Mouse (Mus musculus): Measurements from ENCODE around the gene Tmem39a. TPM values are rescaled to one million over a fixed set of nuclear protein-coding genes. Genes with fewer than 3 reads are reported as not detected.

Gene Tmem39a
- polyA plus RNA-seq, 1 experiment: 63.0 TPM

DNA sequence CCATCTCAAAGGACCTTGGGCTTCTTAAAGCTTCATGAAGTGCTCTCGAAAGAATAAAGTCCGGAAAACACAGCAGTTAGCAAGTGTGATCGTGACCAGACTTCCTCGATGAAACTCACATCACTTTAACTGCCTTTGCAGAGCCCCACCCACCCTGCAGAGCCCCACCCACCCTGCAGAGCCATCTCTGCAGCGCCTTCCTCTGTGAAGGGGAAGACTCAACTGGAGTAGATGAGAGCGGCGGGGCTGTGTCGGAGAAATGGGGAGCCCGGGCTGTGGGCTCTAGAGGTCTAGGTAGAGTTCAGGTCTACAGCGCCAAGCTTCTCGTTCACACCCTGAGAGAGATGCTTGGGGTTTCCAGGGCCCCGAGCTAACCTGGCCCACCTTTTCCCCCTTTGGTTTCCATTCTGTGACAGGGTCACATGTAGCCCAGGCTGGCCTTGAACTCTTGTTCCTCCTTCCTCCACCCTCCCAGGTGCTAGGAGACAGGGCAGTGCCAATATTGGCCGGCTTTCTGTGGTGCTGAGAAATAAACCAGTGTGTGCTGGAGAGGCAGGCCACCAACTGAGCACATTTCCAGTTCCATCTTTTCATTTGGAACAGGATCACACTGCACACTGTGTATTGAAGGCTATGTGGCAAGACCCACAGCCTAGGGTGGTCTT, 19.6 kb upstream of the Tmem39a start:
- no peak for DNase-seq
- H3K27ac ChIP-seq (ENCODE audit: insufficient read depth, low read length): no peak overlapping the region
- no peaks in the 10 kb centered on the region for H3K4me1 ChIP-seq (ENCODE audit: control insufficient read depth, insufficient read depth, low read length)
- H3K27me3 ChIP-seq (ENCODE audit: control insufficient read depth, insufficient read depth, low read length): no peaks in the 10 kb centered on the region
- H3K4me3 ChIP-seq (replicated peaks; ENCODE audit: insufficient read depth, low read depth, low read length): no peak overlapping the region
- 87% methylated on average over 13 of the region's 13 CpGs for WGBS
- no peak for TF ChIP-seq POLR2A (IDR thresholded peaks at IDR 0.05; ENCODE audit: borderline replicate concordance, insufficient read depth, low read length)
- no peak for TF ChIP-seq CTCF (IDR thresholded peaks at IDR 0.05; ENCODE audit: borderline replicate concordance, insufficient read depth, low read depth, low read length)

DNA sequence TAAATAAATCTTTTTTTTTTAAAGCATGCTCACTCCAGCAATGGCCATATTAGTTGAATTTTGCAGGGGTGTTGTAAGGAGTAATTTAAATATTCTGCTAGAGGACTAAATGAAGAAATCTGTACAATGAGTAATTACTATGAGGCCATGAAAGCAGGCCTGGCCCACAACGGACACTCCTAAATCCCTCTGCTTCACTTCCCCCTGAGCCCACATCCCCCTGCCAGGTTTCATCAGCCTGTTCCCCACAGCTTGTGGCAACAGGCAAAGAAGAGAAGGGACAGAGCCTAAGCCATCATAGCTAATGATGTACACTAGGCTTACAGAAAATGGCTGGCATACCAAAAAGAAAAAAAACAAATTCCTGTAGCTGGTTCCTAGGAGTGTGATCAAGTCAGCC, 10.5 kb upstream of the Tmem39a start:
- Histone ChIP-seq H3K4me1 (ENCODE audit: control insufficient read depth, insufficient read depth, low read length) (peaks cover 6% of the 10 kb centered on the region; the same call in 1 of the 2 replicates), H3K27me3 (ENCODE audit: control insufficient read depth, insufficient read depth, low read length) (no peaks in the 10 kb centered on the region), H3K4me3 (replicated peaks; ENCODE audit: insufficient read depth, low read depth, low read length) (no peak overlapping the region), H3K27ac (ENCODE audit: insufficient read depth, low read length) (no peak overlapping the region)
- DNase-seq: no peak
- TF ChIP-seq POLR2A (IDR thresholded peaks at IDR 0.05; ENCODE audit: borderline replicate concordance, insufficient read depth, low read length): no peak
- TF ChIP-seq CTCF (IDR thresholded peaks at IDR 0.05; ENCODE audit: borderline replicate concordance, insufficient read depth, low read depth, low read length): no peak
- 81% methylated on average over 1 of the region's 1 CpGs for WGBS

DNA sequence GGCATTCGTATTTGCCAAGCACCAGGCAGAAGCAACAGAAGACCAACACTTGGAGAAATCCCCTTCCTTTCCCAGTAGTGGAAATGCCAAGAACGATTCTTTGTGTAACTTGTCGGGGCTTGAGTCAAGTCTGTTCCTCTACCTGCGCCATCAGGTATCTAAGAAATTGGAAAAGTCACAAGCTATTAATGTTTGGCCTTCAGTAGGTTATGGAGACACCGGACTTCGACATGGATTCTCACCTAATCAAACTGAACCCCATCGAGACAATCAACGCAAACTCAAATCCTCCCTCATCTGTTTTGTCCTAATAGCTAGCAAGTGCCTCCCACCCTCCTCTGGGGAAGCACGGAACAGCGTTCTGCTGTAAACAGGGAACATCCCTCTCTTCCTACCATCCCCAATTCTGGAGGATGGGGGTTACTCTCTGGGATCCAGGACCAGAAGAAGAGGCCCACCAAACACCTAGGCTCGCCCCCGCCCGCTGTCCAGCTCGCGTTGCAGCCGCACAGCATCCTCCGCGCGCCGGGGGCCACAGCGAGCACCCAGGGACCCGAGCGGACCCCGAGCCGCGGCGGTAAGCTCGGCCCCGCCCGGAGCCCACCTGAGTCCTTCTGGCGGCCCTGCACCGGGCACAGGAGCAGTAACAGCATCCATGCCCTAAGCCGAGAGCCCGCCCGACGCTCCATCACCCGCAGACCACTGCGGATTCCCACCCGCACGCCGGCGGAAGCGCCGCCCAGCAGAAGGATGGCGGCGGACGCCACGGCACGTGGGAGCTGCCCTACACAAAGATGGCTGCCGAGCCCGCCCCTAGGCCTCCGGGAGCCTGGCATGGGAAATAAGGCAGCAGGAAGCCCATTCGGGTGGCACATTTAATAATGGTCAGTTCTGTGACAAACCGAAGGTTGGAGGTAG, 8.8 kb upstream of the Tmem39a start, which contains the start of gene Poglut1:
TSS of gene Poglut1 (minus strand) at position 780 of the 918 bp plus-strand sequence.
- peak within 1 kb of the TSS; percentile 50 for H3K27ac ChIP-seq (ENCODE audit: insufficient read depth, low read length)
- TF ChIP-seq POLR2A (IDR thresholded peaks at IDR 0.05; ENCODE audit: borderline replicate concordance, insufficient read depth, low read length): peak; percentile 86
- TF ChIP-seq CTCF (IDR thresholded peaks at IDR 0.05; ENCODE audit: borderline replicate concordance, insufficient read depth, low read depth, low read length): no peak
- H3K4me3 ChIP-seq (replicated peaks; ENCODE audit: insufficient read depth, low read depth, low read length): peak within 1 kb of the TSS; percentile 84
- under 1% methylated on average over 54 of the region's 54 CpGs for WGBS
- peaks cover 6% of the 10 kb centered on the region; the same call in 1 of the 2 replicates for H3K4me1 ChIP-seq (ENCODE audit: control insufficient read depth, insufficient read depth, low read length)
- peak; percentile 85 to 86 for DNase-seq
- no peaks in the 10 kb centered on the region; the same call in 1 of the 2 replicates for H3K27me3 ChIP-seq (ENCODE audit: control insufficient read depth, insufficient read depth, low read length)

DNA sequence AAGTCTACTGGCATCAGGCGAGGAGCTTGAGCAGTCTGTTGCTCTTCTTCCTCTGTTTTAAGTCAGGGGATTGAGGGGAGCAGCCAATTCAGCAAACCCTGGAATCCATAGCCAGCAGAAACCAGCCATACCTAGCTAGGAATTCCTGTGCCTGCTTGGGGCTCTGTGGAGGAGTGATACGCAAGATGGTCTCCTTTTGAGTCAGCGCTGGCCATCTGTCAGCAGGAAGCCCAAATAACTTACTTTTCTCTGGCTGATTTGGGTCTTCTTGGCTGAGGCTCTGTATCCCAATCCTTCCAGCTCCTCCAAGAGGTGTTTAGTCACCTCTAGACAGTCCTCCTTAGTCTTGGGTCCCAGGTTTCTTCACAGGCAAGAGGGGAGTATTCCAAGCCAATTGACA, 2.5 kb upstream of the Tmem39a start:
- Histone ChIP-seq H3K4me1 (ENCODE audit: control insufficient read depth, insufficient read depth, low read length) (no peaks in the 10 kb centered on the region), H3K27me3 (ENCODE audit: control insufficient read depth, insufficient read depth, low read length) (no peaks in the 10 kb centered on the region; the same call in 1 of the 2 replicates), H3K4me3 (replicated peaks; ENCODE audit: insufficient read depth, low read depth, low read length) (no peak overlapping the region), H3K27ac (ENCODE audit: insufficient read depth, low read length) (no peak overlapping the region)
- TF ChIP-seq POLR2A (IDR thresholded peaks at IDR 0.05; ENCODE audit: borderline replicate concordance, insufficient read depth, low read length) (no peak), CTCF (IDR thresholded peaks at IDR 0.05; ENCODE audit: borderline replicate concordance, insufficient read depth, low read depth, low read length) (no peak)
- 72% methylated on average over 3 of the region's 3 CpGs for WGBS
- no peak for DNase-seq

DNA sequence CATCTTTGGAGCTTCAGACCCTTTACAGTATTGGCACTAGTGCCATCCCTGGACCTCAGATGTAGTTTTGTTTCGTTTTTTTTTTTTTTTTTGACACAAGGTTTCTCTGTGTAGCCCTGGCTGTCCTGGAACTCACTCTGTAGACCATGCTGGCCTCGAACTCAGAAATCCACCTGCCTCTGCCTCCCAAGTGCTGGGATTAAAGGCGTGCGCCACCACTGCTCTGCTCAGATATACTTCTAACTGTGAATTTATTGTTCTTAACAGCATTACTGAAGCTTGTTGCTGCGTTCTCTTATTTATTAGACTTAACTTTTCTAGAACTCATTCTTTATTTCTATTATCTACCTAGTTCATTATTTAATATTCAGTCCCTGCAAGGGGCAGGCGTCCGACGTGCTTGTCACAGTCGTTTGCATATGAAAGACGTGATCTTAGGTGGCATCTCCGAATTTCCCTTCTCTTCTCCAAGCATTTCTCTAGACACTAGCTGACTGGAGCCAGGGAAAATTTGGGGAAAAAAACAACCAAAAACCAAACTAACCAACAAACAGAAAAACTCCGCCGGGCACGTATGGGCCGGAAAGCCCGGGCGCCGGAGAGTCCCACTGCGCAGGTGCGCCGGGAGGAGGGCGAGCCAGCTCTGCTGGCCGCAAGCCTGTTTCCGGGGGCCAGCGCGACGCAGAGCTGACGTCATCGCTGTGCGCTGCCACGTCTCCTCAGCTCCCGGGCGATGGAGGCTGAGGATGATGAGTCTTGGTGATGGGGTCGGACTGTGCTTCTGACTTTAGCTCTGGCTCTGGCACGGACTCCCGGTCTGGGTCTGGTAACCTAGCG, 3.9 kb downstream of the Tmem39a start:
- peak overlapping the region; percentile 55; the same call in 1 of the 2 replicates for H3K27ac ChIP-seq (ENCODE audit: insufficient read depth, low read length)
- H3K27me3 ChIP-seq (ENCODE audit: control insufficient read depth, insufficient read depth, low read length): no peaks in the 10 kb centered on the region
- H3K4me3 ChIP-seq (replicated peaks; ENCODE audit: insufficient read depth, low read depth, low read length): peak overlapping the region; percentile 70
- DNase-seq: peak; percentile 95 to 96
- WGBS: 7% methylated on average over 37 of the region's 37 CpGs
- TF ChIP-seq POLR2A (IDR thresholded peaks at IDR 0.05; ENCODE audit: borderline replicate concordance, insufficient read depth, low read length) (peak; percentile 96), CTCF (IDR thresholded peaks at IDR 0.05; ENCODE audit: borderline replicate concordance, insufficient read depth, low read depth, low read length) (no peak)
- H3K4me1 ChIP-seq (ENCODE audit: control insufficient read depth, insufficient read depth, low read length): no peaks in the 10 kb centered on the region

DNA sequence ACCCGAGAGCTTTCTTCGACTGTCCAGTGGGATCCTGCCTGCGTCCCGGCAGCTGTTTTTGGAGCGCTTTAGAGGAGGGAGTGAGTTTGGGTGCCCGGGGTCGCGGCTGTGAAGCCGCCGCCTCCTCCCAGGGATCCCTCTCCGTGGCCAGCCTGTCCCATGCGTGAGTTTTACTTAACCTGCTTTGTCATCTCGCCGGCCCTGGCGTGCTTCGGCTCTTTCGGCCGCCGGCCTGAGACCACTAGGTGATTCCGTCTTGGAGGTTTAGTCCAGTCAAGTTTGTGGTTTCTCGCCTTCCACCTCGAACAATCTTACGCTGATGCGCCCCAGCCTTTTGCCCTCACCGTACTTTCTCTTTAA, 4.5 kb downstream of the Tmem39a start:
- Histone ChIP-seq H3K4me1 (ENCODE audit: control insufficient read depth, insufficient read depth, low read length) (no peaks in the 10 kb centered on the region), H3K27me3 (ENCODE audit: control insufficient read depth, insufficient read depth, low read length) (no peaks in the 10 kb centered on the region), H3K27ac (ENCODE audit: insufficient read depth, low read length) (0 out of 2 replicates have a peak overlapping the region, but pooled peaks have one; percentile 15), H3K4me3 (replicated peaks; ENCODE audit: insufficient read depth, low read depth, low read length) (peak overlapping the region; percentile 70)
- no peak for TF ChIP-seq CTCF (IDR thresholded peaks at IDR 0.05; ENCODE audit: borderline replicate concordance, insufficient read depth, low read depth, low read length)
- under 1% methylated on average over 25 of the region's 25 CpGs for WGBS
- DNase-seq: no peak

DNA sequence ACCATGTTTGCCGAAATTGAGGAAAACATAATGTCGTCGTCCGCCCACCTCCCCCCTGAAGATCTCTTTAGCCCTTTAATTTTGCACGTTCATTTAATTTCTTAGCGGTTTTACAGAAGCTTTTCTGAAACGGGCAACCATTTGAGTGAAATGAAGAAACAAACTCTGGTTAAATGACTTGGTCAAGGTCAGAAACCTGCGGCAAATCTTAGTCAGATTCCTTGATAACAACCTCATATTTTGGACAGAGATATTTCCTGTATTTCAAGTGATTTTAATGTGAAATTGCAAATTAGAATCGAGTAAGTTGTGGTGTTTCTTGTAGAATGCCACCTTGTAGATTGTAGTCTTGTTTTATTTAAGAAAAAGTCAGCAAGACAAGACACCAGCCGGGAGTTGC, 5.0 kb downstream of the Tmem39a start:
- H3K4me3 ChIP-seq (replicated peaks; ENCODE audit: insufficient read depth, low read depth, low read length): peak overlapping the region; percentile 70
- H3K27ac ChIP-seq (ENCODE audit: insufficient read depth, low read length): no peak overlapping the region
- TF ChIP-seq CTCF (IDR thresholded peaks at IDR 0.05; ENCODE audit: borderline replicate concordance, insufficient read depth, low read depth, low read length) (no peak), POLR2A (IDR thresholded peaks at IDR 0.05; ENCODE audit: borderline replicate concordance, insufficient read depth, low read length) (no peak)
- WGBS: 32% methylated on average over 10 of the region's 10 CpGs
- DNase-seq: no peak
- H3K4me1 ChIP-seq (ENCODE audit: control insufficient read depth, insufficient read depth, low read length): no peaks in the 10 kb centered on the region
- no peaks in the 10 kb centered on the region for H3K27me3 ChIP-seq (ENCODE audit: control insufficient read depth, insufficient read depth, low read length)

Data from cerebellum, adult 2 months (tissue).